Mouse (Mus musculus) hindbrain, embryonic 10.5 days (tissue): ENCODE measurements at regions not wholly inside any gene's neighbourhood (a gene's known extent, or its start where the extent isn't known, plus 50 kb on each side); places are given as distances from the start of the nearest gene placed in this dataset.
"Not testable (repeated sequence)": the region's sequence is repeated elsewhere in the genome, so short reads cannot be mapped to it uniquely, and the experiment has no call there.

Experiments
- DNase-seq: peaks from one replicate; pipeline ENCODE4 v3.0.0-alpha.2; 2017; ENCODE audit warnings: low spot score
- H3K27ac ChIP-seq: fragments of 300-500 bp; sonication (generic); 2 replicates; pipeline ENCODE4 v1.5.1; 2016; ENCODE audit warnings: mild to moderate bottlenecking, moderate library complexity
- H3K27me3 ChIP-seq: fragments of 300-500 bp; sonication (generic); 2 replicates; pipeline ENCODE4 v1.6.1; 2016; ENCODE audit warnings: mild to moderate bottlenecking; ENCODE audit not compliant: poor library complexity, insufficient read depth, severe bottlenecking
- H3K36me3 ChIP-seq: fragments of 300-500 bp; sonication (generic); 2 replicates; pipeline ENCODE4 v1.6.1; 2016; ENCODE audit warnings: mild to moderate bottlenecking, moderate library complexity
- H3K4me1 ChIP-seq: fragments of 300-500 bp; sonication (generic); replicated peaks from 2 replicates; pipeline ENCODE4 v1.6.1; 2016; ENCODE audit warnings: mild to moderate bottlenecking
- H3K4me3 ChIP-seq: fragments of 300-500 bp; sonication (generic); 2 replicates; pipeline ENCODE4 v1.5.1; 2016; ENCODE audit warnings: mild to moderate bottlenecking, moderate library complexity
- H3K9me3 ChIP-seq: fragments of 300-500 bp; sonication (generic); 2 replicates; pipeline ENCODE4 v1.6.1; 2016; ENCODE audit warnings: mild to moderate bottlenecking, moderate library complexity
- WGBS: fragments of 180-500 bp; shearing (Covaris S2); methylation state at CpG from one replicate; pipeline ENCODE4 v1.1.7; 2016; 5-methylcytosine and 5-hydroxymethylcytosine counted together

GRCm38 (mm10) chr1:124517543-124518171, 472.3 kb upstream of the Dpp10 start:
- H3K4me1 ChIP-seq = no peaks in the 10 kb centered on the region
- no peak overlapping the region for H3K4me3 ChIP-seq
- no peak overlapping the region for H3K27ac ChIP-seq
- WGBS = 85% methylated on average over 3 of the region's 3 CpGs
- DNase-seq = no peak
- no peaks in the 10 kb centered on the region for H3K27me3 ChIP-seq
- H3K9me3 ChIP-seq = no peaks in the 10 kb centered on the region
- no peaks in the 10 kb centered on the region for H3K36me3 ChIP-seq

- Histone ChIP-seq H3K4me3 (no peak overlapping the region), H3K27ac (no peak overlapping the region), H3K4me1 (no peaks in the 10 kb centered on the region), H3K9me3 (no peaks in the 10 kb centered on the region), H3K36me3 (no peaks in the 10 kb centered on the region), H3K27me3 (no peaks in the 10 kb centered on the region)
- DNase-seq = no peak
- 94% methylated on average over 7 of the region's 7 CpGs for WGBS
Observed at GRCm38 (mm10) chr1:124510492-124510891, 465.1 kb upstream of the Dpp10 start.

- Histone ChIP-seq H3K27me3 (no peaks in the 10 kb centered on the region), H3K4me1 (no peaks in the 10 kb centered on the region), H3K4me3 (no peak overlapping the region), H3K36me3 (no peaks in the 10 kb centered on the region), H3K27ac (no peak overlapping the region), H3K9me3 (no peaks in the 10 kb centered on the region)
- no peak for DNase-seq
Observed at GRCm38 (mm10) chr1:124488456-124488855, 443.1 kb upstream of the Dpp10 start.

- Histone ChIP-seq H3K27me3 (no peaks in the 10 kb centered on the region), H3K36me3 (no peaks in the 10 kb centered on the region), H3K4me1 (no peaks in the 10 kb centered on the region), H3K27ac (no peak overlapping the region), H3K4me3 (no peak overlapping the region), H3K9me3 (no peaks in the 10 kb centered on the region)
- DNase-seq = no peak
Observed at GRCm38 (mm10) chr1:124487965-124488364, 442.6 kb upstream of the Dpp10 start.

GRCm38 (mm10) chr1:124450128-124450527, 404.8 kb upstream of the Dpp10 start:
- 24% methylated on average over 1 of the region's 1 CpGs for WGBS
- no peaks in the 10 kb centered on the region for H3K9me3 ChIP-seq
- DNase-seq = no peak
- H3K36me3 ChIP-seq = no peaks in the 10 kb centered on the region
- H3K27me3 ChIP-seq = no peaks in the 10 kb centered on the region
- H3K4me1 ChIP-seq = no peaks in the 10 kb centered on the region
- no peak overlapping the region for H3K4me3 ChIP-seq
- no peak overlapping the region for H3K27ac ChIP-seq

- H3K27me3 ChIP-seq = no peaks in the 10 kb centered on the region
- H3K27ac ChIP-seq = no peak overlapping the region
- DNase-seq = no peak
- H3K9me3 ChIP-seq = no peaks in the 10 kb centered on the region
- 81% methylated on average over 1 of the region's 1 CpGs for WGBS
- no peaks in the 10 kb centered on the region for H3K36me3 ChIP-seq
- H3K4me3 ChIP-seq = no peak overlapping the region
- no peaks in the 10 kb centered on the region for H3K4me1 ChIP-seq
Observed at GRCm38 (mm10) chr1:124439526-124439925, 394.2 kb upstream of the Dpp10 start.

GRCm38 (mm10) chr1:124435850-124436249, 390.5 kb upstream of the Dpp10 start:
- Histone ChIP-seq H3K36me3 (no peaks in the 10 kb centered on the region), H3K27ac (no peak overlapping the region), H3K4me1 (no peaks in the 10 kb centered on the region), H3K4me3 (no peak overlapping the region), H3K27me3 (no peaks in the 10 kb centered on the region), H3K9me3 (no peaks in the 10 kb centered on the region)
- no peak for DNase-seq

- Histone ChIP-seq H3K27me3 (no peaks in the 10 kb centered on the region), H3K4me3 (no peak overlapping the region), H3K27ac (no peak overlapping the region), H3K4me1 (no peaks in the 10 kb centered on the region), H3K9me3 (no peaks in the 10 kb centered on the region), H3K36me3 (no peaks in the 10 kb centered on the region)
- WGBS = 91% methylated on average over 4 of the region's 4 CpGs
- DNase-seq = no peak
Observed at GRCm38 (mm10) chr1:124429583-124429982, 384.2 kb upstream of the Dpp10 start.

- Histone ChIP-seq H3K27ac (no peak overlapping the region), H3K27me3 (no peaks in the 10 kb centered on the region), H3K4me3 (no peak overlapping the region), H3K36me3 (no peaks in the 10 kb centered on the region), H3K9me3 (no peaks in the 10 kb centered on the region), H3K4me1 (no peaks in the 10 kb centered on the region)
- 82% methylated on average over 4 of the region's 4 CpGs for WGBS
- no peak for DNase-seq
Observed at GRCm38 (mm10) chr1:124416762-124417161, 371.4 kb upstream of the Dpp10 start.

GRCm38 (mm10) chr1:124410236-124410635, 364.9 kb upstream of the Dpp10 start:
- Histone ChIP-seq H3K27ac (no peak overlapping the region), H3K4me1 (no peaks in the 10 kb centered on the region), H3K9me3 (no peaks in the 10 kb centered on the region), H3K36me3 (no peaks in the 10 kb centered on the region), H3K27me3 (no peaks in the 10 kb centered on the region), H3K4me3 (no peak overlapping the region)
- 63% methylated on average over 2 of the region's 2 CpGs for WGBS
- no peak for DNase-seq

- 80% methylated on average over 3 of the region's 3 CpGs for WGBS
- no peak for DNase-seq
- H3K4me1 ChIP-seq = no peaks in the 10 kb centered on the region
- H3K4me3 ChIP-seq = no peak overlapping the region
- no peaks in the 10 kb centered on the region for H3K9me3 ChIP-seq
- H3K36me3 ChIP-seq = no peaks in the 10 kb centered on the region
- H3K27ac ChIP-seq = no peak overlapping the region
- H3K27me3 ChIP-seq = no peaks in the 10 kb centered on the region
Observed at GRCm38 (mm10) chr1:124409781-124410180, 364.4 kb upstream of the Dpp10 start.

- H3K36me3 ChIP-seq = no peaks in the 10 kb centered on the region
- H3K27me3 ChIP-seq = no peaks in the 10 kb centered on the region
- H3K4me3 ChIP-seq = no peak overlapping the region
- DNase-seq = no peak
- H3K4me1 ChIP-seq = no peaks in the 10 kb centered on the region; the same call in 1 of the 2 replicates
- no peaks in the 10 kb centered on the region for H3K9me3 ChIP-seq
- no peak overlapping the region for H3K27ac ChIP-seq
- 33% methylated on average over 4 of the region's 4 CpGs for WGBS
Observed at GRCm38 (mm10) chr1:124369604-124370003, 324.2 kb upstream of the Dpp10 start.

- DNase-seq, H3K36me3 ChIP-seq, H3K27ac ChIP-seq, H3K4me1 ChIP-seq, H3K27me3 ChIP-seq, H3K9me3 ChIP-seq, H3K4me3 ChIP-seq: not testable (repeated sequence)
- 82% methylated on average over 1 of the region's 1 CpGs for WGBS
Observed at GRCm38 (mm10) chr1:124348491-124348890, 303.1 kb upstream of the Dpp10 start.

GRCm38 (mm10) chr1:124339444-124339843, 294.1 kb upstream of the Dpp10 start:
- no peaks in the 10 kb centered on the region for H3K4me1 ChIP-seq
- H3K27me3 ChIP-seq = no peaks in the 10 kb centered on the region

More at GRCm38 (mm10) chr1:124339444-124339843, 294.1 kb upstream of the Dpp10 start:
- Histone ChIP-seq H3K4me3 (no peak overlapping the region), H3K36me3 (no peaks in the 10 kb centered on the region), H3K9me3 (no peaks in the 10 kb centered on the region), H3K27ac (no peak overlapping the region)
- WGBS = 79% methylated on average over 2 of the region's 2 CpGs
- DNase-seq = no peak
